Mouse (Mus musculus) stomach, embryonic 14.5 days (tissue): ENCODE measurements around the gene Lrrc29. TPM values are rescaled to one million over a fixed set of nuclear protein-coding genes. Genes with fewer than 3 reads are reported as not detected.

Experiments used
- ATAC-seq: fragments of 200-750 bp; cut with Nextera tagmentation; 2 replicates; pipeline ENCODE4 v1.8.0; 2017; ENCODE audit warnings: low read depth, moderate TSS enrichment; ENCODE audit not compliant: insufficient number of reproducible peaks, insufficient read depth, low FRiP score
- H3K27ac ChIP-seq: fragments of 300-500 bp; sonication (generic); 2 replicates; pipeline ENCODE4 v1.5.1; 2014; ENCODE audit warnings: mild to moderate bottlenecking, low read length, moderate library complexity, mixed read lengths
- H3K27me3 ChIP-seq: fragments of 300-500 bp; sonication (generic); 2 replicates; pipeline ENCODE4 v1.6.1; 2014; ENCODE audit warnings: low read length, control low read depth, mixed read lengths; ENCODE audit not compliant: control insufficient read depth, insufficient read depth
- H3K36me3 ChIP-seq: fragments of 300-500 bp; sonication (generic); 2 replicates; pipeline ENCODE4 v1.6.1; 2014; ENCODE audit warnings: mild to moderate bottlenecking, control low read depth, low read length, moderate library complexity, mixed read lengths; ENCODE audit not compliant: control insufficient read depth, insufficient read depth
- H3K4me1 ChIP-seq: fragments of 300-500 bp; sonication (generic); 2 replicates; pipeline ENCODE4 v1.6.1; 2014; ENCODE audit warnings: low read length, control low read depth, mixed read lengths; ENCODE audit not compliant: control insufficient read depth, insufficient read depth
- H3K4me2 ChIP-seq: fragments of 300-500 bp; sonication (generic); replicated peaks from 2 replicates; pipeline ENCODE4 v1.6.1; 2014; ENCODE audit warnings: low read depth, low read length, control low read depth
- H3K4me3 ChIP-seq: fragments of 300-500 bp; sonication (generic); 2 replicates; pipeline ENCODE4 v1.5.1; 2014; ENCODE audit warnings: low read depth, low read length, control low read depth
- H3K9ac ChIP-seq: fragments of 300-500 bp; sonication (generic); replicated peaks from 2 replicates; pipeline ENCODE4 v1.6.1; 2014; ENCODE audit warnings: low read depth, mild to moderate bottlenecking, control low read depth, low read length, moderate library complexity, mixed read lengths
- H3K9me3 ChIP-seq: fragments of 300-500 bp; sonication (generic); 2 replicates; pipeline ENCODE4 v1.6.1; 2016; ENCODE audit warnings: low read depth, low read length, control low read depth; ENCODE audit not compliant: control insufficient read depth
- WGBS: fragments of 180-500 bp; shearing (Covaris S2); extraction: QIAGEN DNeasy Blood & Tissue Kit; methylation state at CpG from one replicate; pipeline ENCODE4 v1.1.7; 2014; 5-methylcytosine and 5-hydroxymethylcytosine counted together
- polyA plus RNA-seq: library from polyadenylated mRNA; unstranded; fragments of >200 nt; fragmentation: Nextera tagmentation; extraction: Ambion mirVana; gene quantifications from 2 replicates; pipeline ENCODE4 v1.2.1, GENCODE M21; 2014

The Lrrc29 gene
- polyA plus RNA-seq, 1 experiment from 2014 or later: 2.6 TPM

DNA sequence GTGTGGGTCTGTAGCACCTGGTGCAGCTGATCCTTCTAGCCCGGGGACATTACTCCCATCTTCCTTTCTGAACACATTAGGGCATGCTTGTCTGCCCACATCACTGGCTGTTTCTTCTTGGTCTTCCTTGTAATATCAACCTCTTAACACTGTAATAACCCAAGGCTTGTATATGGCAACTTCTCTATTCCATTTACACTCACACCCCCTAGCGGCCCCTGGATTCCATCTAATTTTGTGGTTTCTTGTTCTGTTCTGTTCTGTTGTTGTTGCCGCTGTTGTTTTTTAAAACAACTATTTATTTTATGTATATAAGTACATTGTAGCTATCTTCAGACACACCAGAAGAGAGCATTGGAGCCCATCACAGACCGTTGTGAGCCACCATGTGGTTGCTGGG, 39.2 kb downstream of the Lrrc29 start:
- H3K27ac ChIP-seq: no peak overlapping the region
- 83% methylated on average over 4 of the region's 4 CpGs for WGBS
- peaks cover 4% of the 10 kb centered on the region; the same call in 1 of the 2 replicates for H3K36me3 ChIP-seq
- ATAC-seq: no peak
- H3K9ac ChIP-seq: no peak overlapping the region
- H3K4me3 ChIP-seq: no peak overlapping the region
- H3K4me2 ChIP-seq: no peak overlapping the region
- H3K9me3 ChIP-seq: no peaks in the 10 kb centered on the region
- H3K27me3 ChIP-seq: 0 out of 2 replicates have a peak, but pooled peaks cover 4% of the 10 kb centered on the region
- H3K4me1 ChIP-seq: peaks cover 14% of the 10 kb centered on the region; the same call in 1 of the 2 replicates

DNA sequence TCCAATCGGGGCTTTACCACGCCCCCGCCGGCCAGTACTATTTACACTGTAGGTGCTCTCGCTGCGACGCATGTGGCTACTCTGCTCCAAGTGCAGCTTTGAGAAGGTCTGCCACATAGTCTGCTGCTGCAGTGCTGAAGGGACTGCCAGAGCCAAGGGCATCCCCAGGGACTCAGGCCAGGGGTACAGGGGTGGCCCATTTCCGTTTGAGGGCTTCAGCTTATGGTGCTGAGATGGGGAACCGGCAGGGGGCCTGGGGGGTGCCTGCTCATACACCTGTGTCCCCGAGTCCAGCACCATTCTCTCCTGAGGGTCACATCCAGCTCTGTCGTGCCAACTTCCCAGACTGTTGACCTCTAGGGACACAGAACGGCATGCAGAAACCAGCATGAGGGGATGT, 40.6 kb downstream of the Lrrc29 start:
- Histone ChIP-seq H3K4me2 (no peak overlapping the region), H3K36me3 (peaks cover 4% of the 10 kb centered on the region; the same call in 1 of the 2 replicates), H3K4me3 (no peak overlapping the region), H3K9ac (no peak overlapping the region), H3K27ac (no peak overlapping the region), H3K9me3 (no peaks in the 10 kb centered on the region), H3K27me3 (0 out of 2 replicates have a peak, but pooled peaks cover 3% of the 10 kb centered on the region), H3K4me1 (peaks cover 13% of the 10 kb centered on the region; the same call in 1 of the 2 replicates)
- WGBS: 49% methylated on average over 12 of the region's 12 CpGs
- no peak for ATAC-seq

- Histone ChIP-seq H3K27ac (no peak overlapping the region), H3K9ac (no peak overlapping the region), H3K36me3 (peaks cover 4% of the 10 kb centered on the region; the same call in 1 of the 2 replicates), H3K4me3 (no peak overlapping the region), H3K9me3 (no peaks in the 10 kb centered on the region), H3K4me1 (no peaks in the 10 kb centered on the region), H3K27me3 (peaks cover 12% of the 10 kb centered on the region; the same call in 1 of the 2 replicates), H3K4me2 (no peak overlapping the region)
- 30% methylated on average over 23 of the region's 23 CpGs for whole genome bisulfite sequencing
- ATAC-seq: peak; percentile 71
Measured at GRCm38 (mm10) chr8:105283074-105283473, 43.0 kb downstream of the Lrrc29 start.

DNA sequence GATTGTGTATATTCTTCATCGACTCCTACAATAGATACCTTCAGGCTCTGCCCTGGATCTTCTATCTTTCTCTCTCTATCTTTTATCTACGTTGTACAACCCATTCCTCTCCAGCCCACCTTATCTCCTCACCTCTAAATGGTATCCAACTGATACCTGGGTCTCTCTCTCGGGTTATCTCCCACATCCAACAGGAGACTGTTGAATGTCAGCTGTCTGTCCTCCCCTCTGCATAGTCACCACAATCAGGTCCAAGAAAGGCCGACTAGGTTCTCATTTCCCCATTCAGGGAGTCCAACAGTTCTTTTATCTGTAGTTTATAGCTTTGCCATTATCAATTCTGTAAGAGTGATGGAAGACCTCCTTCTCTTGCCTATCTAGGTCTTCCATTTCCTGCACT, 43.8 kb downstream of the Lrrc29 start:
- H3K27me3 ChIP-seq: peaks cover 21% of the 10 kb centered on the region
- 85% methylated on average over 4 of the region's 4 CpGs for WGBS
- no peak overlapping the region for H3K27ac ChIP-seq
- no peaks in the 10 kb centered on the region for H3K9me3 ChIP-seq
- no peak overlapping the region for H3K4me3 ChIP-seq
- no peak overlapping the region for H3K4me2 ChIP-seq
- peaks cover 4% of the 10 kb centered on the region; the same call in 1 of the 2 replicates for H3K36me3 ChIP-seq
- H3K9ac ChIP-seq: no peak overlapping the region
- no peaks in the 10 kb centered on the region for H3K4me1 ChIP-seq
- ATAC-seq: no peak

DNA sequence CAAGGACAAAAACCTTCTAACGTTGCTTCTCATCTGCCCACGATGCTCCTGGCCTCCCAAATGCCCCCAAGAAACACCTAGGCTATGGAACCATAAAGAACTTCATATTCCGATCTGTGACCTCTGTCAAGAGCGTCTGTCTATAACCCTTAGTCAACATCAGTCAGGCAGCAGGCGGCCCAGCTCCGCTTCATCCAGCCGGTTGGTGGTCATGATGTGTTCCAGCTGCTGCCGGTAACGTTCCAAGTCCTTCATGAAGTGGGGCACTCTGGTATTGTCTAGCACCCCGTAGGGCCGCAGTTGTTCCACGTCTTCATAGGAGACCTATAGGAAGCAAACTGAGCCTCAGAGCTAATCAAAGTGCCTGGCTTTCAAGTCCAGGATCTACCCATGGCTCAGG, 44.3 kb downstream of the Lrrc29 start:
- peaks cover 4% of the 10 kb centered on the region; the same call in 1 of the 2 replicates for H3K36me3 ChIP-seq
- no peak overlapping the region for H3K4me2 ChIP-seq
- H3K4me1 ChIP-seq: no peaks in the 10 kb centered on the region
- no peak overlapping the region for H3K9ac ChIP-seq
- H3K4me3 ChIP-seq: no peak overlapping the region
- H3K9me3 ChIP-seq: no peaks in the 10 kb centered on the region
- 76% methylated on average over 12 of the region's 12 CpGs for WGBS
- no peak overlapping the region for H3K27ac ChIP-seq
- ATAC-seq: no peak
- peaks cover 25% of the 10 kb centered on the region for H3K27me3 ChIP-seq

DNA sequence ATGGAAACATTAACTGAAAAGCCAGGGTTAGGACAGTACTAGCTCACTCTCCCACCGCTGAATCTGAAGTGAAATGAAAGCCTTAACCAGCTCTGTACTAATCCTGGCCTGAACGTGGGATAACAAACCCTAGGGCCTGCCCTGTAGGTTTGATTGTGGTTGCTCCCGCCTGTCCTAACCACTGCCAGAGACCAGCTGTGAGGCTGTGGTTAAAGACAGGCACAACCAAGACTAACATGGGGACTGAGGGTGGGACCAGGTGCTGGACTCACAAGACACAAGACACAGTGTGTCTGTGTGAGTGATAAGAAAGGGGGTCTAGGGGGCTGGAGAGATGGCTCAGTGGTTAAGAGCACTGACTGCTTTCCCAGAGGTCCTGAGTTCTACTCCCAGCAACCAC, 45.5 kb downstream of the Lrrc29 start:
- ATAC-seq: no peak
- no peak overlapping the region for H3K4me2 ChIP-seq
- H3K4me3 ChIP-seq: no peak overlapping the region
- H3K9me3 ChIP-seq: no peaks in the 10 kb centered on the region
- H3K27ac ChIP-seq: no peak overlapping the region
- peaks cover 12% of the 10 kb centered on the region; the same call in 1 of the 2 replicates for H3K4me1 ChIP-seq
- H3K9ac ChIP-seq: no peak overlapping the region
- 82% methylated on average over 3 of the region's 3 CpGs for WGBS
- peaks cover 32% of the 10 kb centered on the region for H3K27me3 ChIP-seq
- H3K36me3 ChIP-seq: peaks cover 4% of the 10 kb centered on the region; the same call in 1 of the 2 replicates

- Histone ChIP-seq H3K4me1 (peaks cover 17% of the 10 kb centered on the region; the same call in 1 of the 2 replicates), H3K36me3 (no peaks in the 10 kb centered on the region), H3K9me3 (no peaks in the 10 kb centered on the region), H3K27ac (no peak overlapping the region), H3K9ac (no peak overlapping the region), H3K4me3 (0 out of 2 replicates have a peak overlapping the region, but pooled peaks have one; percentile 0), H3K27me3 (peaks cover 46% of the 10 kb centered on the region), H3K4me2 (peak overlapping the region; percentile 30)
- 3% methylated on average over 28 of the region's 28 CpGs for WGBS
- peak; percentile 38; the same call in 1 of the 2 replicates for ATAC-seq
Measured at GRCm38 (mm10) chr8:105278911-105279334, 47.2 kb downstream of the Lrrc29 start.

GRCm38 (mm10) chr8:105276292-105277120, 49.6 kb downstream of the Lrrc29 start:
- no peak overlapping the region for H3K27ac ChIP-seq
- peak overlapping the region; percentile 34 for H3K4me3 ChIP-seq
- H3K9ac ChIP-seq: peak overlapping the region; percentile 10; the same call in 1 of the 2 replicates
- 2% methylated on average over 30 of the region's 30 CpGs for WGBS
- H3K9me3 ChIP-seq: no peaks in the 10 kb centered on the region
- peaks cover 17% of the 10 kb centered on the region; the same call in 1 of the 2 replicates for H3K4me1 ChIP-seq
- peaks cover 62% of the 10 kb centered on the region for H3K27me3 ChIP-seq
- no peaks in the 10 kb centered on the region for H3K36me3 ChIP-seq
- ATAC-seq: peak; percentile 69
- H3K4me2 ChIP-seq: peak overlapping the region; percentile 63
